1 mouse cellular context compared by ENCODE assay signal in genomic region chr7:126898102-126898990, GRCm38 (mm10).
TF ChIP-seq lines count a peak whose summit lies in the region.

No protein-coding gene starts in this region.

TF ChIP-seq in MEL, 35 proteins besides CTCF, POLR2A, EP300 and RAD21 (continued from another document):
- peak; percentile 86 for TF ChIP-seq NELFE (IDR thresholded peaks at IDR 0.05; ENCODE audit: low read depth, low read length)
- no peak for TF ChIP-seq MYC (IDR thresholded peaks at IDR 0.05; ENCODE audit: low read depth, low read length)
- peak; percentile 37; the same call in 1 of the 2 replicates for TF ChIP-seq SIN3A (IDR thresholded peaks at IDR 0.05; ENCODE audit: low read length)
- TF ChIP-seq USF2 (IDR thresholded peaks at IDR 0.05; ENCODE audit: borderline replicate concordance in 1 of 2, insufficient read depth in 1 of 2, low read depth in 1 of 2, low read length in 2 of 2): no peak
- no peak for TF ChIP-seq UBTF (IDR thresholded peaks at IDR 0.05; ENCODE audit: borderline replicate concordance, insufficient read depth, low read depth, low read length)
- no peak for TF ChIP-seq CHD2 (IDR thresholded peaks at IDR 0.05; ENCODE audit: low read length)
- TF ChIP-seq MYB (IDR thresholded peaks at IDR 0.05; ENCODE audit: low read depth, low read length): no peak
